Comparison of ENCODE assay signal across 8 mouse cellular contexts in genomic region chr10:4387701-4388383, GRCm38 (mm10). TPM values are rescaled to one million over a fixed set of nuclear protein-coding genes. Genes with fewer than 3 reads are reported as not detected.
DNase-seq lines count a peak whose midpoint lies in the region; ATAC-seq and TF ChIP-seq lines count a peak whose summit lies in the region.

Gene Zbtb2 (minus strand): TSS chr10:4388108.

- H3K27ac ChIP-seq in hindbrain, embryonic 13.5 days = peak within 1 kb of the TSS; percentile 100
- H3K27ac ChIP-seq in left cerebral cortex, adult 2 months = peak within 1 kb of the TSS; percentile 99
- peak within 1 kb of the TSS; percentile 34; the same call in 1 of the 2 replicates for H3K27ac ChIP-seq in macrophage

- ATAC-seq in Patski = peak; percentile 15
- peak; percentile 5 for ATAC-seq in hindbrain, embryonic 13.5 days (ENCODE audit: low FRiP score)

- WGBS in hindbrain, embryonic 13.5 days = under 1% methylated on average over 56 of the region's 87 CpGs
- 2% methylated on average over 50 of the region's 87 CpGs for WGBS in macrophage (ENCODE audit: missing documents)

- H3K4me1 ChIP-seq in hindbrain, embryonic 13.5 days (replicated peaks) = peaks cover 47% of the 10 kb centered on the region

- H3K9ac ChIP-seq in hindbrain, embryonic 13.5 days = peak within 1 kb of the TSS; percentile 99

- H3K27me3 ChIP-seq in Patski = no peaks in the 10 kb centered on the region
- H3K27me3 ChIP-seq in hindbrain, embryonic 13.5 days = no peaks in the 10 kb centered on the region

- POLR2A ChIA-PET in Patski (lab: Charles Lee) = interaction anchor here (0.5 kb wide), 1 partner anchor 807 kb away, joined by 4 read pairs; no protein-coding TSS in a partner anchor

- intact Hi-C loops in left cerebral cortex, adult 2 months (cut with DNase I) = loop anchor here (2.0 kb wide), 1 partner anchor 45 kb away; the partner anchor contains the start of genes Armt1 and Rmnd1

- DNase-seq in Patski (ENCODE audit: low read depth, low spot score) = no peak
- DNase-seq in cerebellum, postnatal 10 days = peak; percentile 82 to 85
- DNase-seq in frontal cortex, postnatal 14 days (ENCODE audit: low spot score in 2 of 2) = peak; percentile 39 to 46
- peak; percentile 61 to 71 for DNase-seq in left cerebral cortex, adult 2 months (ENCODE audit: extremely low spot score in 1 of 2, low spot score in 2 of 2)
- peak; percentile 69 for DNase-seq in retina, postnatal 7 days (ENCODE audit: low read depth, low spot score)
- DNase-seq in urinary bladder, adult 2 months (ENCODE audit: low spot score) = peak; percentile 67

- 0 out of 2 replicates have a peak, but pooled peaks cover under 1% of the 10 kb centered on the region for H3K36me3 ChIP-seq in hindbrain, embryonic 13.5 days
- no peaks in the 10 kb centered on the region for H3K36me3 ChIP-seq in macrophage (ENCODE audit: inconsistent target)

- H3K4me3 ChIP-seq in hindbrain, embryonic 13.5 days = peak within 1 kb of the TSS; percentile 98
- H3K4me3 ChIP-seq in left cerebral cortex, adult 2 months = peak within 1 kb of the TSS; percentile 88
- H3K4me3 ChIP-seq in macrophage (ENCODE audit: inconsistent target) = peak within 1 kb of the TSS; percentile 55

- CTCF ChIA-PET in Patski (lab: Charles Lee) = interaction anchor here (0.9 kb wide), 1 partner anchor 392 kb away, joined by 4 read pairs; no protein-coding TSS in a partner anchor

- in situ Hi-C loops in Patski (cut with MboI; ENCODE audit: low pct_unique_long_range_greater_than_20kb) = loop anchor here (25.0 kb wide), 1 partner anchor 1424 kb away; the partner anchor contains the start of genes Fbxo5 and Mtrf1l

- H3K9me3 ChIP-seq in hindbrain, embryonic 13.5 days = no peaks in the 10 kb centered on the region

- H3K4me2 ChIP-seq in hindbrain, embryonic 13.5 days = peak within 1 kb of the TSS; percentile 94

- peaks cover 78% of the 10 kb centered on the region for H3K79me2 ChIP-seq in macrophage (ENCODE audit: inconsistent target)

- TF ChIP-seq CTCF in Patski (IDR thresholded peaks at IDR 0.05) = no peak
- no peak for TF ChIP-seq CTCF in left cerebral cortex, adult 2 months (IDR thresholded peaks at IDR 0.05)

RNA-seq across cellular contexts. Expression of gene Zbtb2, which starts in this region (rescaled TPM):
- polyA plus RNA-seq in Patski (2021) (19.0 TPM), macrophage (2018) (8.1 to 9.6 TPM (median 8.4 TPM) in 3 replicates)
- 15.7 and 16.0 TPM in 2 replicates for polyA plus RNA-seq in hindbrain, embryonic 13.5 days (2015; fragmentation: Nextera tagmentation; extraction: Ambion mirVana)
- 10 to 100 TPM in 1 of 2 experiments, 1 to 10 TPM in 1; 9.8 to 12.2 TPM for total RNA-seq in left cerebral cortex, adult 2 months (2021)
- 10 to 100 TPM in 14 of 26 experiments, 1 to 10 TPM in 12; 4.9 to 20.0 (median 10.4) TPM for total RNA-seq in macrophage (2018; cell fraction: chromatin; rRNA removed)
- 10 to 100 TPM in 14 of 26 experiments, 1 to 10 TPM in 12; 5.4 to 15.2 (median 10.3) TPM for total RNA-seq in macrophage (2018; cell fraction: cytosol; rRNA removed)
- 10 to 100 TPM in 19 of 26 experiments, 1 to 10 TPM in 7; 6.0 to 24.5 (median 11.3) TPM for total RNA-seq in macrophage (2018; cell fraction: nucleus; rRNA removed)
- 8.4 and 9.6 TPM in 2 replicates for polyA plus RNA-seq in urinary bladder, adult 2 months (2012; rRNA removed)

Comparison
In these comparisons a context has a peak if more than half of its experiments do, and no peak if none do; other contexts are left out.
1. H3K27ac ChIP-seq: peak in every context shown above with its lines; median percentile 100 in hindbrain, embryonic 13.5 days; 99 in left cerebral cortex, adult 2 months; 34 in macrophage.